Mouse (Mus musculus): Measurements from ENCODE around the gene Kcnj6. TPM values are rescaled to one million over a fixed set of nuclear protein-coding genes. Genes with fewer than 3 reads are reported as not detected.

Gene Kcnj6
- polyA plus RNA-seq, 1 experiment from 2014 or later, result 1.2 TPM

Small RNA genes lying within 50 kb of the gene (microRNA-seq; reads per million reads assigned to microRNA genes)
- gene Gm22745, result not detected
